Mouse (Mus musculus): ENCODE data around the gene Ranbp3. TPM values are rescaled to one million over a fixed set of nuclear protein-coding genes. Genes with fewer than 3 reads are reported as not detected.

The Ranbp3 gene
- polyA plus RNA-seq, 1 experiment, result 191 TPM

DNA sequence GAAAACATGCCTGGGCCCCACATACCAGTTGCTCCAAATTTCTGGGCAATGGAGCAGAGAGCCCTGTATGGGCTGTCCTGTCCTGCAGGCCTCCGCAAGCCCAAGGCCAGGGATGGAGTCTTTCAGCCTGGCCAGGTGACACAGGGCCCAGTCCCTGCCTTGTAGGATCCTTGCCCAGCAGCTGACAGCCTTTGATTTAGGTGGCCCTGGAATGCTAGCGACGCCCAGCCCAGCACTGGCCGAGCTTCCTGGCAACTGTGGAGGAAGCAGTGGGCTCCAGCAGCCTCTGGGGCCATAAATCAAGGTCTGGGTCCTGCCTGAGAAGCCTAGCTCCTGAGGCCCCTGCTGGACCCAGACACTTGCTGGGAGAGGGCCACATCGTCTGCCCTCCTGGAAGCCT, 49.3 kb downstream of the Ranbp3 start:
- Histone ChIP-seq H3K4me1 (replicated peaks; ENCODE audit: control insufficient read depth, insufficient read depth, low read length) (peaks cover 16% of the 10 kb centered on the region), H3K4me3 (ENCODE audit: control insufficient read depth, insufficient read depth, low read length) (no peak overlapping the region), H3K36me3 (ENCODE audit: control insufficient read depth, insufficient read depth, low read length) (peaks cover 23% of the 10 kb centered on the region; the same call in 1 of the 2 replicates), H3K27ac (ENCODE audit: control insufficient read depth, insufficient read depth, low read length) (no peak overlapping the region), H3K27me3 (ENCODE audit: control insufficient read depth, insufficient read depth, low read length) (no peaks in the 10 kb centered on the region)
- no peak for TF ChIP-seq POLR2A (IDR thresholded peaks at IDR 0.05; ENCODE audit: control insufficient read depth, extremely low read depth, insufficient read depth, low read length, poor library complexity)
- DNase-seq, result no peak
- 87% methylated on average over 5 of the region's 5 CpGs for WGBS

DNA sequence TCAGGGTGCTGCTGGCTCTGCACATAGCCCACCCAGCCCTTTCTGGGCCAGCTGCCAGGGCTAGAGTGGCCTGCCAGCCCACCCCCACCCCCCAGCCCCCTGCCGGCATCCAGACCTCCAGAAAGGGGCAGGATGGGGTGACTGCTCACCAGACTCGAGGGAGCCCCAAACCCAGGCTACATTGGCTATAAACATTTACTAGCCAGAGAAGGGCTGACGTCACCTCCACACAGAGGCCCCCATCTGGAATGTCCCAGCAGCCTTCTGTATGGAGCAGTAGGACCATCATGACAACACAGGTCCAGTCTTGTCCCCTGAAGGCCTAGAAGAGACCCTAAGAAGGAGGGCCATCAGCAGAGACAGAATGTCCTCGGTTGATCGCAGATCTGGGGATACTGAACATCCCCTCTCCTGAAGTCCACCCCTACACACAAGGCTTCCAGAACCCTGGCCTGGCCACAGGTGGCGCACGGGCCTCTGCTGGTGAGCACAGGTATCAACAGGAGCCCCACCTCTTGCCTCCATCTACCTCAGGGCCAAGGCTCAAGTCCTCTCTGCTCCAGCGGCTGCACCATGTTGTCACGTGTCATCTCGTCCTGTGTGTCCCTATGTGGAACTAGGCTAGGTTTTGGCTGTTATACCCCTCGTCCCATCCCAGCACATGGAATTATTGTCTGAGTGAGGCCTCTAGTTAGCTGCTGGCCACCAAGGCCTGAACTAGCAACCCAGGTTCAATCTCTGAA, 50.5 kb downstream of the Ranbp3 start:
- H3K27ac ChIP-seq (ENCODE audit: control insufficient read depth, insufficient read depth, low read length), result no peak overlapping the region
- H3K4me1 ChIP-seq (replicated peaks; ENCODE audit: control insufficient read depth, insufficient read depth, low read length), result peaks cover 13% of the 10 kb centered on the region
- H3K27me3 ChIP-seq (ENCODE audit: control insufficient read depth, insufficient read depth, low read length), result no peaks in the 10 kb centered on the region
- no peak for TF ChIP-seq CTCF (IDR thresholded peaks at IDR 0.05; ENCODE audit: borderline replicate concordance, control insufficient read depth, extremely low read depth, insufficient read depth, low read length, poor library complexity)
- TF ChIP-seq POLR2A (IDR thresholded peaks at IDR 0.05; ENCODE audit: control insufficient read depth, extremely low read depth, insufficient read depth, low read length, poor library complexity), result no peak
- DNase-seq, result no peak
- peaks cover 23% of the 10 kb centered on the region; the same call in 1 of the 2 replicates for H3K36me3 ChIP-seq (ENCODE audit: control insufficient read depth, insufficient read depth, low read length)
- no peak overlapping the region for H3K4me3 ChIP-seq (ENCODE audit: control insufficient read depth, insufficient read depth, low read length)
- 94% methylated on average over 11 of the region's 11 CpGs for WGBS

DNA sequence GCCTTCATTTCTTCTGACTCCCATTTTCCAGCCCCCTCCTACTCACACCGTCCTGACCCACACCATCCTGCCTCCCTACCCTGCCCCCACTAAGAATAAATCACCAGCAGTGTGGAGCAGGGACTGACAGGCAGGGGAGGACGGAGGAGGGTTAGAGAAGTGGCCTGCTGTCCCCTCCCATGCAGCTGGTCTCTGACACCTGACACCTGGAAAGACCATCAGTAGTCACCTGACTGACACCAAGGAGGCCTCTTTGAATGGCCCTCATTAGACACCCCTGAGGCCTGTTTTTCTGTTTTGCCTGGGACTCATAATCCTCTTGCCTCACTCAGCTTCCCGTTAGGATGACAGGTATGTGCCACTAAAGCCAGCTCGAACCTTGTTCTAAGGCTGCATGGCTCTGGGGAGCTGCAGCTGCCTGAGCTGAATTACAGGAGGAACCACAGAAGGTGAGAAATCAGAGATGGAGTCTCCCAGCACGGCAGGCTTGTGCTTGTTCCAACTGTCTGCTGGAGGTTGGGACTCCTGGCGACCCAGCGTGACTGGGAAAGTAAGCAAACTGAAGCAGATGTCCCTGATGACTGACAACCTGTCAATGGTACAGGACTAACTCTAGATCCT, 54.0 kb downstream of the Ranbp3 start:
- Histone ChIP-seq H3K4me3 (ENCODE audit: control insufficient read depth, insufficient read depth, low read length) (no peak overlapping the region), H3K27ac (ENCODE audit: control insufficient read depth, insufficient read depth, low read length) (no peak overlapping the region)

DNA sequence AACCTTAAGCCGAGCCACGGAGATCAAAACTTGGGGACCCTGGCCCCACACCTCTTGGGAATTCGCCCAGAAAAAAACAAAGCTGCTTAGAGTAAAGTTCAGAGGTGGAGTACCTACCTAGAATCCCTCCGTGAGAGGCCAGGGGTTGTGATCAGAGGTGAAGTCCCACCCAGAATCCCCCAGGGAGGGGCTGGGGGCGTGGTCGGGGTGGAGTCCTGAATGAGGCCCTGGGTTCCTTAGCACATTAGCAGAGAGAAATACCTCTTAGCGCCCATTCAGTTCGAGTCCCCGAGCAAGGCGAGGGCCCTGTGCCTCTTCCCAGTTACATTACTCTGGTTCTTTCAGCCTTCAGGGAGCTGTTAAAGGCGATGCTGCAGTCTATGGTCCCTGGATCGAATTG, 54.6 kb downstream of the Ranbp3 start:
- TF ChIP-seq CTCF (IDR thresholded peaks at IDR 0.05; ENCODE audit: borderline replicate concordance, control insufficient read depth, extremely low read depth, insufficient read depth, low read length, poor library complexity) (no peak), POLR2A (IDR thresholded peaks at IDR 0.05; ENCODE audit: control insufficient read depth, extremely low read depth, insufficient read depth, low read length, poor library complexity) (no peak)
- 43% methylated on average over 12 of the region's 12 CpGs for WGBS

More for the DNA sequence above, 54.0 kb downstream of the Ranbp3 start:
- WGBS, result 62% methylated on average over 7 of the region's 7 CpGs
- no peak for DNase-seq
- TF ChIP-seq POLR2A (IDR thresholded peaks at IDR 0.05; ENCODE audit: control insufficient read depth, extremely low read depth, insufficient read depth, low read length, poor library complexity) (no peak), CTCF (IDR thresholded peaks at IDR 0.05; ENCODE audit: borderline replicate concordance, control insufficient read depth, extremely low read depth, insufficient read depth, low read length, poor library complexity) (no peak)
- no peaks in the 10 kb centered on the region for H3K27me3 ChIP-seq (ENCODE audit: control insufficient read depth, insufficient read depth, low read length)
- peaks cover 15% of the 10 kb centered on the region; the same call in 1 of the 2 replicates for H3K36me3 ChIP-seq (ENCODE audit: control insufficient read depth, insufficient read depth, low read length)
- H3K4me1 ChIP-seq (replicated peaks; ENCODE audit: control insufficient read depth, insufficient read depth, low read length), result peaks cover 7% of the 10 kb centered on the region; the same call in 1 of the 2 replicates

DNA sequence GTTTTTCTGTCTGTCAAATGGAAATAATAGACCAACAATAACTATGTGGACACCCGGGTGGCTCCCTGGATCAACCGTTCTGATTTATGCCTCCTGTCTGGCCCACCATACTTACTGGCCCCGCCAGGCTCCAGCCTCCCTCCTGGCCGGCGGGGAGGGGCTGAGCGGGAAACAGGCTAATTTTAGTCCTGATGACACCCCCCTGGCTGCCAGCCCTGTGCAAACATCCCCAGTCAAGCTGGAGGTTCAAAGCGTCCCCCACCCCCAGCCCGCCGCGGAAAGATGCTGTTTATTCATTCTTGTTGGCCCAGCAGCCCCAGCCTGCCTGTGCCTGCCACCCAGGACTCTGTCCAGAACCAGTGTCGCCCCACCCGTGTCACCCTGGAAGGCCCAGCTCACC, 55.0 kb downstream of the Ranbp3 start:
- no peak for TF ChIP-seq POLR2A (IDR thresholded peaks at IDR 0.05; ENCODE audit: control insufficient read depth, extremely low read depth, insufficient read depth, low read length, poor library complexity)
- no peak for TF ChIP-seq CTCF (IDR thresholded peaks at IDR 0.05; ENCODE audit: borderline replicate concordance, control insufficient read depth, extremely low read depth, insufficient read depth, low read length, poor library complexity)
- Histone ChIP-seq H3K36me3 (ENCODE audit: control insufficient read depth, insufficient read depth, low read length) (peaks cover 6% of the 10 kb centered on the region; the same call in 1 of the 2 replicates), H3K4me1 (replicated peaks; ENCODE audit: control insufficient read depth, insufficient read depth, low read length) (peaks cover 7% of the 10 kb centered on the region; the same call in 1 of the 2 replicates), H3K27ac (ENCODE audit: control insufficient read depth, insufficient read depth, low read length) (no peak overlapping the region), H3K4me3 (ENCODE audit: control insufficient read depth, insufficient read depth, low read length) (no peak overlapping the region), H3K27me3 (ENCODE audit: control insufficient read depth, insufficient read depth, low read length) (no peaks in the 10 kb centered on the region)
- WGBS, result 54% methylated on average over 12 of the region's 12 CpGs
- DNase-seq, result no peak

More for the DNA sequence above, 54.6 kb downstream of the Ranbp3 start:
- H3K27ac ChIP-seq (ENCODE audit: control insufficient read depth, insufficient read depth, low read length), result no peak overlapping the region
- H3K27me3 ChIP-seq (ENCODE audit: control insufficient read depth, insufficient read depth, low read length), result no peaks in the 10 kb centered on the region
- H3K36me3 ChIP-seq (ENCODE audit: control insufficient read depth, insufficient read depth, low read length), result peaks cover 10% of the 10 kb centered on the region; the same call in 1 of the 2 replicates
- peaks cover 7% of the 10 kb centered on the region; the same call in 1 of the 2 replicates for H3K4me1 ChIP-seq (replicated peaks; ENCODE audit: control insufficient read depth, insufficient read depth, low read length)
- H3K4me3 ChIP-seq (ENCODE audit: control insufficient read depth, insufficient read depth, low read length), result no peak overlapping the region
- no peak for DNase-seq

DNA sequence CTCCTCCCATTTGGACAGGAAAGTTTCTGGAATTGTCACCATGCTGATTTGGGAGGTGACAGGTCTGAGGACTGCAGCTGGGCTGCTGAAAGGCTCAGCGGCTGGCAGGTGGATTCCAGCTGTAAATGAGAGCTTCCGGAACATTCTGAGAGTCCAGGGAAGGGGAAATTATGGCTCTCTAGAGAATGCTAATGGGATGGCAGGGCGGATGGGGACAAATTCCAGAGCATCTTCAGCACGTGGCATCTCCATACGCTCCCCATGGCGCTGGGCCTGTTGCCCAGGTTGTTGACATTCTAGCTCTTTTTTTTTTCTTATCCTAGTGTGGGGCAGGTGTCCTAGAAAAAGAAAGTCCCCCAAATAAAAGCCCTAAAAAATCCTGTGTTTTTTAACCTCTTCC, 56.1 kb downstream of the Ranbp3 start:
- Histone ChIP-seq H3K27ac (ENCODE audit: control insufficient read depth, insufficient read depth, low read length) (no peak overlapping the region; the same call in 1 of the 2 replicates), H3K4me3 (ENCODE audit: control insufficient read depth, insufficient read depth, low read length) (no peak overlapping the region), H3K27me3 (ENCODE audit: control insufficient read depth, insufficient read depth, low read length) (no peaks in the 10 kb centered on the region), H3K36me3 (ENCODE audit: control insufficient read depth, insufficient read depth, low read length) (no peaks in the 10 kb centered on the region), H3K4me1 (replicated peaks; ENCODE audit: control insufficient read depth, insufficient read depth, low read length) (peaks cover 7% of the 10 kb centered on the region; the same call in 1 of the 2 replicates)
- 79% methylated on average over 6 of the region's 6 CpGs for WGBS
- TF ChIP-seq POLR2A (IDR thresholded peaks at IDR 0.05; ENCODE audit: control insufficient read depth, extremely low read depth, insufficient read depth, low read length, poor library complexity) (no peak), CTCF (IDR thresholded peaks at IDR 0.05; ENCODE audit: borderline replicate concordance, control insufficient read depth, extremely low read depth, insufficient read depth, low read length, poor library complexity) (no peak)
- DNase-seq, result no peak
